Mouse (Mus musculus): ENCODE results near the gene Tmem273. TPM values are rescaled to one million over a fixed set of nuclear protein-coding genes. Genes with fewer than 3 reads are reported as not detected.

Gene Tmem273
- total RNA-seq, 2 experiments from 2014 or later, result 0.49 to 0.78 TPM

DNA sequence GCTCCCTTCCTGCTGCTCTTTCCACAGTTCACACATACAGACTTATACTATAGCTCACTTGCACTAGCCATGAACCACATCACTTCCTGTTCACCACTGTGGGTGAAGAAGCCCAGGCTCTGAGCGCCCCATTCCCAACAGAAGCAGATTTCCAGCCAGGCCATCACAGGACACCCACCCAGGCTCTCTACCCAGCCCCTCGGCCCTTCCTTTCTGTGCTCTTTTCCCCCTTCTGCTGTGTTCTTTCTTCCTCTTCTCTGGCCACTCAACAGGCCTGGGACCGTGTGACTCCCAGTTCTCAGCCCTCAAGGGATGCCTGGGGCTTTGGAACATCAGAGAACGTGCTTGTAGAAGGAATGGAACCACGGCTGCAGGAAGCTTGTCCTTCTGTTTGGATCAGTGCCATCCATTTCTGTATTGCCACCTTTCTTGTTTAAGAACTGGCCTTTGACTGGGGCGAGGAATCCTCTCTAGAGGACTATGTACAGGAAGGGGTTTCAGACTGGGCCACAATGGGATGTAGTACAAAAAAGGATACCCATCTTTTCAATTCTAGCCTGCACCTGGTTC, 73.3 kb downstream of the Tmem273 start:
- no peak for DNase-seq (ENCODE audit: low spot score in 2 of 2)

DNA sequence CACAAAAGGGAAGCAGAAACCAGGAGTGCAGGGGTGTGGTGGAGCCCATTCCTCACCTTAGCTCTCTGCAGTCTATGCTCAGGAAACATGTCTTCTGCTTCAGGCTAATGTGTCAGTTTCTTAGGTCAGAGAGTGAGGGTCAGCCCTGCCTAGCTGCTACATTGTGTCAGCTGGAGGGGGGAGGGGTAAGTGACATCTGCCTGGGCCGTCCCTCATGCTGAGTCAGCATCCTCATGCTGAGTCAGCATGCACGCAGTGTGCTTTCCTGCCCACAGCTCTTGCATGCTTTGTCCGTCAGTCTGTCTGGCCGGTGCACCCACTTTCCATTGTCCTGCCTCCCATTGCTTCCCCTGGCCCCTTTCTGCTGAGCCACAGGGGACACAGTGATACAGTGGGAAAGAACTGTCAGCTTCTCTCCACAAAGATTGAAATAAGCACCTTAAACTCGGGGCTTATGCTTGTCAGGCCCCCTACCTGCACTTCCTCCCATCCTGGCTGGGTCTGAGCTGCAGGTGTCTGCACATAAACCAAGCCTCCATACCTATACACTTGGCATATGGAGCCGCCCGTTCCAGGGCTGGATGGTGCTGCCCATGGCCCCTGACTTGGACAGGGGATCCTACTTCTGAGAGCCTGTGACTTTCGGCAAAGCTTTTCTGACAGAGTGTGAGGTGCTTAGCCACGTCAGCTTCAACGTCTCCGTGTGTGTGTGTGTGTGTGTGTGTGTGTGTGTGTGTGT, 74.2 kb downstream of the Tmem273 start:
- no peak for DNase-seq (ENCODE audit: low spot score in 2 of 2)

DNA sequence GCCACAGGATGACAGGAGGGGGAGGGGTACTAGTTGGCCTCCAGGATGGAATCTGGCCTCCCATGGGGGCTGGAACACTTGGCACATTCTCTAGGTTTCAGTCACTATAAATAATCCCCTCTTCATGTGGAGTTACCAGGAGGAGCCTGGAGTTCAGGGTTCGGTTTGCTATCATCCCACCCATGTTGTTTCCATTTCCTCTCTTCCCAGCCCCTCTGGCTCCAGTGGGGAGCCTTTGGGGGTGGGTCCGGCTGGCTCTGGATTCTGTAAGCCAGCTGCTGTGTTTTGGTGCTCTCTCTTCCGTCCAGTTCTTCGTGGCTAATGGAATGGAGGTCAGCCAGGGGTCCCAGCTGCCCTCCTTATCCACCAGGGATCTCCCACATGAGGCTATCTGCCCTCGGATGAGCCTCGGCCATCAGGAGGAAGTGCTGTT, 75.4 kb downstream of the Tmem273 start:
- no peak for DNase-seq (ENCODE audit: low spot score in 2 of 2)

DNA sequence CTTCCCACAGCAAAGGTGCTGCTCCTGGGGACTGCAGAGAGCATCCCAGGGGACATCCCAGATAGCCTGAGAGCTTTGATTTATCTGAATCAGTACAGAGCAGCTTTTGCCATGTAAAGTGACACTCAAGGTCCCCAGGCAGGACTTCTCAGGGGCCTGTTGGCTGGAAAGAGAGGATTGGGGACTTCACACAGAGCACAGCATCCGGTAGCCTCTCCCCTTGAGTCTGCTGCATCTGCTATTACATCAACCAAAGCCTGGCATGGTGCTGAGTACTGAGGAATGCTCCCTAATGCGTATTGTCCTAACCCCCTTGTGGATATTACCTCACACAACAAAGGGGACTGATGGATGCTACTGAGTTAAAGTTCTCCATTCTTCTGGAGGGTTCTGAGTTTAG, 75.9 kb downstream of the Tmem273 start:
- DNase-seq (ENCODE audit: low spot score in 2 of 2), result no peak

DNA sequence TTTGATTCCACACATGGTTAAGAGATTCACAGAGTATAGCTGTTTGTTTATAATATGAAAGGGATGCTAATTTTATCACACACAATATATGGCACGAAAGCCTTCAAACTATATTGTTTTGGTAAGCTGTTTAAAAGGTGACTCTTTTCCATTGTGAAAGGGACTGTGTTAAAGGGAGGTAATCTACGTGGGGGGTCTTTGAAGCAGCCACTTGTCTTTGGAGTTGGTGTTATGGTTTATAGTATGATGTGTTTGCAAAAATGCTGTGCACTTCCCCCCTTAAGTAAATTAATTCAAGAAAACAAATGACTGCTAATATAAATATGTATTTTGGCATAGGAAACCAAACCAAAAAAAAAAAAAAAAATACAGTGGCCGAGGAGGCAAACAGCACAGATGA, 79.6 kb downstream of the Tmem273 start:
- DNase-seq (ENCODE audit: low spot score in 2 of 2), result no peak

Other genes starting within 250 kb of the Tmem273 start
- gene Prrxl1, start 186.6 kb upstream of the Tmem273 start, total RNA-seq (2021), result not detected
- gene 3425401B19Rik, start 100.7 kb upstream of the Tmem273 start, total RNA-seq (2021), result under 1 TPM; 0.07 to 0.09 TPM
- not detected for gene Fam170b, start 48.0 kb downstream of the Tmem273 start, total RNA-seq (2021)
- 1 to 10 TPM; 6.2 to 6.3 TPM for gene Vstm4, start 70.8 kb downstream of the Tmem273 start, total RNA-seq (2021)
- gene Lrrc18, start 205.4 kb downstream of the Tmem273 start, total RNA-seq (2021), result under 1 TPM; 0.41 to 0.58 TPM